Mouse (Mus musculus): ENCODE measurements around the gene Pck1. TPM values are rescaled to one million over a fixed set of nuclear protein-coding genes. Genes with fewer than 3 reads are reported as not detected.
"Not testable (repeated sequence)": the region's sequence is repeated elsewhere in the genome, so short reads cannot be mapped to it uniquely, and the experiment has no call there.

Gene Pck1
- total and polyA plus RNA-seq, 2 experiments from 2014 or later = 0.29 to 1.7 TPM

DNA sequence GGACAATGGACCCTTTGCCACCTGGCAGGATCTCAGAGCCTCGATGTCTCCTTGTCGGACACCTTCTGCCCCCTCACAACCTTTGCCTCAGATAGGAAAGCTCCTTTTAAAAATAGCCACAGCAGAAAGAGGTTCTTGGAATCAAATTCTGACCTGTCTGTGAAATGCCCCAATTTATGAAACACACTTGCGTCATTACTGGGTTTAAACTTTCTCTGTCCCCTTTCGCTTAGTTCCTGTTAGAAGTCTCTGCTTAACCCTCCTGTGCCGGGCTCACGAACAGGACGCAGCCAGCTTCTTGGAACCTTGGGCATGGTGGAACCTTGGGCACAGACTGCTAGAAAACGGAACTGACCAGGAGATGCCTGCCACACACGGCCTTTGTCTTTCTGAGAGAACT is 42.3 kb upstream of the Pck1 start:
- H3K4me3 ChIP-seq (ENCODE audit: low read depth, low read length) = no peak overlapping the region
- H3K27ac ChIP-seq (ENCODE audit: low read depth) = no peak overlapping the region
- no peak overlapping the region for H3K4me2 ChIP-seq (ENCODE audit: low read depth, low read length)
- H3K4me1 ChIP-seq (ENCODE audit: control insufficient read depth, insufficient read depth) = no peaks in the 10 kb centered on the region
- no peak for DNase-seq (ENCODE audit: low spot score)
- 83% methylated on average over 9 of the region's 9 CpGs for WGBS
- no peaks in the 10 kb centered on the region for H3K27me3 ChIP-seq (ENCODE audit: control insufficient read depth, insufficient read depth, low read length)
- TF ChIP-seq CTCF (IDR thresholded peaks at IDR 0.05; ENCODE audit: low read depth) (no peak), EP300 (IDR thresholded peaks at IDR 0.05; ENCODE audit: low read depth) (no peak)
- H3K9ac ChIP-seq (replicated peaks; ENCODE audit: low read depth, low read length) = no peak overlapping the region
- no peaks in the 10 kb centered on the region for H3K36me3 ChIP-seq (replicated peaks; ENCODE audit: control insufficient read depth, insufficient read depth, low read length)
- no peak for ATAC-seq (ENCODE audit: insufficient read depth, low read depth)
- no peaks in the 10 kb centered on the region for H3K9me3 ChIP-seq (replicated peaks; ENCODE audit: control insufficient read depth, low read length)

DNA sequence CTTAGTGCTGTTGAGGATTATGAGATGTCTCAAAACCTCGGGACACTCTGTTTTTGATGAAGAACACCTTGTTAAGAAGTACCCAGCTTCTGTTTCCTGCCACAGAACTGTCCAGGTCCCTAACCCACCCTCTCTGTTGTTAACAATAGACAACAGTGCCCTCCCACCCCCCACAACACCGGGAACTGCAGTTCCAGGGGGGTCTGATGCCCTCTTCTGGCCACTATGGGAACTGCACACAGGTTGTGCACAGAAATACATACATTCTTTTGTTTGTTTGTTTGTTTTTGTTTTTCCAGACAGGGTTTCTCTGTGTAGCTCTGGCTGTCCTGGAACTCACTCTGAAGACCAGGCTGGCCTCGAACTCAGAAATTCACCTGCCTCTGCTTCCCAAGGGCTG is 39.1 kb upstream of the Pck1 start:
- H3K4me1 ChIP-seq (ENCODE audit: control insufficient read depth, insufficient read depth); H3K36me3 ChIP-seq (replicated peaks; ENCODE audit: control insufficient read depth, insufficient read depth, low read length); ATAC-seq (ENCODE audit: insufficient read depth, low read depth); H3K9ac ChIP-seq (replicated peaks; ENCODE audit: low read depth, low read length); H3K4me2 ChIP-seq (ENCODE audit: low read depth, low read length); DNase-seq (ENCODE audit: low spot score); H3K27me3 ChIP-seq (ENCODE audit: control insufficient read depth, insufficient read depth, low read length); H3K9me3 ChIP-seq (replicated peaks; ENCODE audit: control insufficient read depth, low read length); H3K27ac ChIP-seq (ENCODE audit: low read depth); H3K4me3 ChIP-seq (ENCODE audit: low read depth, low read length): not testable (repeated sequence)
- WGBS = 62% methylated on average over 3 of the region's 3 CpGs

DNA sequence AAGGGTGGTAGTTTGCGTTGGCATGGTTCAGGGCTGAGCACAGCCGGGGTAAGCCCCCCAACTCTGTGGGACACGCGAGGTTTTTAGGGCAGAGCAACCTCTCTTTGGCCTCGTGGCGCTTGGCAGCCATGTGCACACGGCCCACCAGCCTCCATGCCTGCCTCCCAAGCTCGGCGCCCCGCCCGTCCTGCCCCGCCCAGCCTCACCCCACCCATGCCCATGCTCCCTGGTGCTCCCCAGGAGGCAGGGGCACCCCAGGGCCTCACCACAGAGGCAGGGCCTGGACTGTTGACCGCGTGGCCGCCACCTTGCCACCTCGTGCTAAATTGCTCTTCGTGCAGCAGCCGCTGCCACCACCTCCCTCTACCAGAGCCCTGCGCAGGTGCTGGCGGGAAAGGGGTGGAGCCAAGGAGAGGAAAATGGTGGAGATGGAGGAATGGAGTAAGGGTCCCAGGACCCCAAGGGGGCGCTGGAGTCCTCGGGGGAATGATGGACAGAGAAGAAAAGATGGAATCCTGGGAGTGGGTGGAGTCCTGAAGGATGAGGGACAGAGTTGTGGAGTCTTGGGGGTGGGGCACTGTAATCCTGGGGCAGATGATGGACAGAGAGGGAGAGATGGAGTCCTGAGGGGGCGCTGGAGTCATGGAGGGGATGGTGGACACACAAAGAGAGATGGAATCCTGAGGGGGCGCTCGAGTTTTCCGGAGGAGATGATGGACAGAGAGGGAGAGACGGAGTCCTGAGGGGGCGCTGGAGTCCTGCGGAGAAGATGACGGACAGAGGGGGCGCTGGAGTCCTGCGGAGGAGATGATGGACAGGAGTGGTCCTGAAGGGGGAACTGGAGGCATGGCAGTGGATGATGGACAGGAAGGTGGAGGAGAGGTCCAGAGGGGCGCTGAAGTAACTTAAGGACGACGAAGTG is 33.6 kb upstream of the Pck1 start, which contains the start of gene Ctcfl:
TSS of gene Ctcfl (minus strand) at position 503 of the 922 bp plus-strand sequence.
- no peak within 1 kb of the TSS for H3K4me2 ChIP-seq (ENCODE audit: low read depth, low read length)
- no peaks in the 10 kb centered on the region for H3K4me1 ChIP-seq (ENCODE audit: control insufficient read depth, insufficient read depth)
- H3K4me3 ChIP-seq (ENCODE audit: low read depth, low read length) = no peak within 1 kb of the TSS
- DNase-seq (ENCODE audit: low spot score) (no peak), ATAC-seq (ENCODE audit: insufficient read depth, low read depth) (no peak)
- no peak for TF ChIP-seq EP300 (IDR thresholded peaks at IDR 0.05; ENCODE audit: low read depth)
- no peak for TF ChIP-seq CTCF (IDR thresholded peaks at IDR 0.05; ENCODE audit: low read depth)
- 87% methylated on average over 35 of the region's 35 CpGs for WGBS
- H3K9me3 ChIP-seq (replicated peaks; ENCODE audit: control insufficient read depth, low read length) = no peaks in the 10 kb centered on the region
- H3K9ac ChIP-seq (replicated peaks; ENCODE audit: low read depth, low read length) = no peak within 1 kb of the TSS
- H3K36me3 ChIP-seq (replicated peaks; ENCODE audit: control insufficient read depth, insufficient read depth, low read length) = no peaks in the 10 kb centered on the region
- H3K27ac ChIP-seq (ENCODE audit: low read depth) = no peak within 1 kb of the TSS
- H3K27me3 ChIP-seq (ENCODE audit: control insufficient read depth, insufficient read depth, low read length) = no peaks in the 10 kb centered on the region

DNA sequence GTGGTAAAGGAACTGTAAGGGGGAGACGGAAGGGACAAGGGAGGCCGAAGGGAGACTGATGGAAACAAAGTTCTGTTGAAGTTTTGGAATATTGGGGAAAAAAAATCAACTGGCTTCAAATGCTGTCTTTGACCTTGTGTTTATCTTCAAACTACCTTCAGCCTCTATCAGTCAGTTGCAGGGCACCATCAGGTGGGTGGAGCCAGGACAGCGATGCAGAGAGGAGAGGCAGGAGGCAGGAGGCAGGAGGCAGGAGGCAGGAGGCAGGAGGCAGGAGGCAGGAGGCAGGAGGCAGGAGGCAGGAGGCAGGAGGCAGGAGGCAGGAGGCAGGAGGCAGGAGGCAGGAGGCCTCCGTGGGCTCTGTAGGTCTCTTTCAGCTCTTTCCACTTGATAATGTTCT is 32.7 kb upstream of the Pck1 start:
- ATAC-seq (ENCODE audit: insufficient read depth, low read depth) = not testable (repeated sequence)

DNA sequence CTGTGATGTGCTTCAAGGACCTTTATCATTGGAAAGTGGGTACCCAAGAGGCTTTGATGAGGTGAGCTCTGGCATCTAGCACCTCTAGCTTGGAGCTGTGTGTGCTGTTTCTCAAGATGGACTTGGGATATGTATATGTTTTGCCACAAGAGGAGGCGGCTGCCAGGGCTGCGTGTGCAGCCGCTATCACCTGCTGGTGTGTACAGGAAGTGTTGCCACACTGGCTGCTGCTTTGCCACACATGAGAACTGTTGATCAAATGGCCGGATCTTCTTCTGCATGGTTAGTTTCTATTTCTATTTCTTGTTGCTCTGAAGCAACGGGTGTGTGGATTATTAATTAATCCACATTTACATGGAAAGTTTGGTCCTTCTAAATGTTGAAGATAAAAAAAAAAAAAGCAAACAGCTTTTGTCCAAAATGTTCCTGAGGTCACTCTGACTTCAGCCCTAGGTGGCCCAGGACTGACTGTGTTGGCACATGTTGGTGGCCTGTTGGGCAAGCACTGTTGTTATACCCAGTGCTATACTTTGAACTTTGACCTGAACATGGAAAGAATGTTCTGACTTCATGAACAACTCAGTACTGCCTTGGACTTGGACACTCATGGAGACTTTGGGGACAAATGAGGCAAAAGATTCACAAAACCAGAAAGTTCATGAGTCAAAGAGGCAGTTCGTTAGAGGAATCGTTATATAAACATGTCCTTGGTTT is 28.7 kb upstream of the Pck1 start:
- DNase-seq (ENCODE audit: low spot score) = no peak
- TF ChIP-seq CTCF (IDR thresholded peaks at IDR 0.05; ENCODE audit: low read depth) = no peak
- TF ChIP-seq EP300 (IDR thresholded peaks at IDR 0.05; ENCODE audit: low read depth) = no peak
- no peaks in the 10 kb centered on the region for H3K9me3 ChIP-seq (replicated peaks; ENCODE audit: control insufficient read depth, low read length)
- H3K36me3 ChIP-seq (replicated peaks; ENCODE audit: control insufficient read depth, insufficient read depth, low read length) = no peaks in the 10 kb centered on the region
- H3K4me1 ChIP-seq (ENCODE audit: control insufficient read depth, insufficient read depth) = no peaks in the 10 kb centered on the region
- H3K9ac ChIP-seq (replicated peaks; ENCODE audit: low read depth, low read length) = no peak overlapping the region
- ATAC-seq (ENCODE audit: insufficient read depth, low read depth) = no peak
- H3K4me3 ChIP-seq (ENCODE audit: low read depth, low read length) = no peak overlapping the region
- H3K4me2 ChIP-seq (ENCODE audit: low read depth, low read length) = no peak overlapping the region
- H3K27ac ChIP-seq (ENCODE audit: low read depth) = no peak overlapping the region
- WGBS = 82% methylated on average over 7 of the region's 7 CpGs
- H3K27me3 ChIP-seq (ENCODE audit: control insufficient read depth, insufficient read depth, low read length) = no peaks in the 10 kb centered on the region

More for the DNA sequence above, 32.7 kb upstream of the Pck1 start:
- not testable (repeated sequence) for H3K9me3 ChIP-seq (replicated peaks; ENCODE audit: control insufficient read depth, low read length); H3K4me1 ChIP-seq (ENCODE audit: control insufficient read depth, insufficient read depth); H3K4me3 ChIP-seq (ENCODE audit: low read depth, low read length); H3K4me2 ChIP-seq (ENCODE audit: low read depth, low read length); H3K9ac ChIP-seq (replicated peaks; ENCODE audit: low read depth, low read length); H3K27me3 ChIP-seq (ENCODE audit: control insufficient read depth, insufficient read depth, low read length); H3K36me3 ChIP-seq (replicated peaks; ENCODE audit: control insufficient read depth, insufficient read depth, low read length); DNase-seq (ENCODE audit: low spot score); H3K27ac ChIP-seq (ENCODE audit: low read depth)
- 63% methylated on average over 4 of the region's 4 CpGs for WGBS

All from heart, postnatal 0 days (tissue).